Mouse (Mus musculus) midbrain, embryonic 12.5 days (tissue): ENCODE measurements at regions not wholly inside any gene's neighbourhood (a gene's known extent, or its start where the extent isn't known, plus 50 kb on each side); places are given as distances from the start of the nearest gene placed in this dataset.
"Not testable (repeated sequence)": the region's sequence is repeated elsewhere in the genome, so short reads cannot be mapped to it uniquely, and the experiment has no call there.

ENCODE experiments used
- ATAC-seq: fragments of 200-750 bp; cut with Nextera tagmentation; 2 replicates; pipeline ENCODE4 v1.8.0; 2017; ENCODE audit warnings: low read depth, moderate TSS enrichment, moderate library complexity; ENCODE audit not compliant: low FRiP score
- H3K27ac ChIP-seq: fragments of 300-500 bp; sonication (generic); replicated peaks from 2 replicates; pipeline ENCODE4 v1.5.1; 2016; ENCODE audit warnings: mild to moderate bottlenecking
- H3K27me3 ChIP-seq: fragments of 300-500 bp; sonication (generic); 2 replicates; pipeline ENCODE4 v1.6.1; 2016; ENCODE audit warnings: mild to moderate bottlenecking
- H3K36me3 ChIP-seq: fragments of 300-500 bp; sonication (generic); 2 replicates; pipeline ENCODE4 v1.6.1; 2016
- H3K4me1 ChIP-seq: fragments of 300-500 bp; sonication (generic); 2 replicates; pipeline ENCODE4 v1.6.1; 2016
- H3K4me2 ChIP-seq: fragments of 300-500 bp; sonication (generic); replicated peaks from 2 replicates; pipeline ENCODE4 v1.6.1; 2016; ENCODE audit warnings: mild to moderate bottlenecking, moderate library complexity
- H3K4me3 ChIP-seq: fragments of 300-500 bp; sonication (generic); 2 replicates; pipeline ENCODE4 v1.5.1; 2016; ENCODE audit warnings: mild to moderate bottlenecking
- H3K9ac ChIP-seq: fragments of 300-500 bp; sonication (generic); replicated peaks from 2 replicates; pipeline ENCODE4 v1.6.1; 2016; ENCODE audit warnings: mild to moderate bottlenecking, moderate library complexity
- H3K9me3 ChIP-seq: fragments of 300-500 bp; sonication (generic); 2 replicates; pipeline ENCODE4 v1.6.1; 2016; ENCODE audit warnings: mild to moderate bottlenecking
- WGBS: fragments of 180-500 bp; shearing (Covaris S2); methylation state at CpG from one replicate; pipeline ENCODE4 v1.1.7; 2016; 5-methylcytosine and 5-hydroxymethylcytosine counted together

- no peak for ATAC-seq
- Histone ChIP-seq H3K36me3 (no peaks in the 10 kb centered on the region), H3K4me3 (no peak overlapping the region), H3K27me3 (no peaks in the 10 kb centered on the region), H3K4me2 (no peak overlapping the region), H3K27ac (no peak overlapping the region), H3K9ac (no peak overlapping the region), H3K9me3 (no peaks in the 10 kb centered on the region), H3K4me1 (no peaks in the 10 kb centered on the region)
- WGBS, result 94% methylated on average over 4 of the region's 4 CpGs
Measured at GRCm38 (mm10) chr13:89375526-89376474, 163.8 kb upstream of the Hapln1 start.

DNA sequence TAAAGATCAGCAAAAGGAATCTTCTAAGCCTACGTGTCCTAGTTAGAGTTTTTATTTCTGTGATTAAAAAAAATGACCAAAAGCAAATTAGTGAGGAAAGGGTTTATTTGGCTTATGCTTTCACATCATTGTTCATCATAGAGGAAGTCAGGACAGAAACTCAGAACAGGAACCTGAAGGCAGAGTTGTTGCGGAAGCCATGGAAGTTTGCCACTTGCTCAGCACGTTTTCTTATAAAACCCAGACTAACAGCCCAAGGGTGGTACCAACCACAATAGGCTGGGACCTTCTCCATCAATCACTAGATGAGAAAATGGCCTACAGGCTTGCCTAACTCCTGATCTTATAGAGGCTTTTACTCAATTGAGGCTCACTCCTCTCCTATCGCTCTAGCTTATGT, 161.2 kb upstream of the Hapln1 start:
- no peak for ATAC-seq
- H3K9ac ChIP-seq, result no peak overlapping the region

DNA sequence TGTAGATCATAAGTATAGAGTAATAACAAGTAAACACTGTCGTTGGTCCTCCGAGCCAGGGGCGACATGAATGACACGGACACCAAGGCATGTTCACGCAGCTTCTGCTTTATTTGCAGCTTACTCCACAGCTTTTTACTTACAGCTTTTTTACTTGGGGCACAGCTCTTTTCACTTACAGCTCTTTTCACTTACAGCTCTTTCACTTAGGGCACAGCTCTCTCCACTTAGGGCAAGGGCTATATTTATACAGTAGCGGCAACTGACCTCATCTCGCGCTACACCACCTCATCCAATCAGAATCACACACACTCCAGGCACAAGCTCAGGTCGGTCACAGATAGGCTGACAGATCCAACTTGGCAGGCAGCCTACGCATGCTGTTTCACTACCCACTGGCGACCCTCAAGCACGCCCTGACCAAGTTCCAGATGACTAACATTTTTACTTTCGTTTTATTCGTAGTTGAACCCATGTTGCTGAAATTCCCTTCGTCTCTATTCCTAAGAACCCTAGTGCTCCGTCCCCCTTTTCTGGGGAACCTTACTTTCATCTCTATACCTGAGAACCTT, 155.9 kb upstream of the Hapln1 start:
- not testable (repeated sequence) for H3K27ac ChIP-seq, H3K36me3 ChIP-seq, H3K27me3 ChIP-seq, H3K4me3 ChIP-seq, H3K4me1 ChIP-seq, H3K4me2 ChIP-seq, H3K9me3 ChIP-seq, H3K9ac ChIP-seq, ATAC-seq
- WGBS, result 94% methylated on average over 16 of the region's 16 CpGs

More for the DNA sequence above, 161.2 kb upstream of the Hapln1 start:
- H3K36me3 ChIP-seq, result no peaks in the 10 kb centered on the region
- no peak overlapping the region for H3K27ac ChIP-seq
- no peak overlapping the region for H3K4me2 ChIP-seq
- no peaks in the 10 kb centered on the region for H3K9me3 ChIP-seq
- WGBS, result 95% methylated on average over 4 of the region's 4 CpGs
- no peaks in the 10 kb centered on the region for H3K27me3 ChIP-seq
- H3K4me1 ChIP-seq, result no peaks in the 10 kb centered on the region
- H3K4me3 ChIP-seq, result no peak overlapping the region

GRCm38 (mm10) chr13:89384598-89385145, 154.9 kb upstream of the Hapln1 start:
- no peak for ATAC-seq
- no peak overlapping the region for H3K4me3 ChIP-seq
- no peaks in the 10 kb centered on the region for H3K4me1 ChIP-seq
- H3K27ac ChIP-seq, result no peak overlapping the region
- no peaks in the 10 kb centered on the region for H3K9me3 ChIP-seq
- H3K36me3 ChIP-seq, result no peaks in the 10 kb centered on the region
- 93% methylated on average over 11 of the region's 11 CpGs for WGBS
- no peak overlapping the region for H3K9ac ChIP-seq
- H3K27me3 ChIP-seq, result no peaks in the 10 kb centered on the region
- no peak overlapping the region for H3K4me2 ChIP-seq

DNA sequence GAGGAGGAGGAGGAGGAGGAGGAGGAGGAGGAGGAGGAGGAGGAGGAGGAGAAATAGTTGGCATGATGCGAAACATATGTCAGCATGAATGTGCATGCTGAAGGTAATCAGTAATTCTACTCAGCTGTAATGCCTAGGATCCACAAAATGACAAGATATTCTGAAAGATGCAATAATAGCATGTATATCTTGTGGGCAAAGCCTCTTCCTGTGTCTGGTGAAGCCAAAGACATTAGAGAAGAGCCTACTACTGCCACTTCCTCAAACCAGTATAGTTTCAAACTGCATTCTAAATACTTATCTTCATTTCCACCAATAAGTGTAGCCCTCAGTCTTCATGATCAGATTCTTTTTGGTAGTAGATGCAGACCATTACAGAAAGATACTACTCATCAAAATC, 152.2 kb upstream of the Hapln1 start:
- no peak overlapping the region for H3K9ac ChIP-seq
- H3K4me2 ChIP-seq, result no peak overlapping the region
- H3K9me3 ChIP-seq, result no peaks in the 10 kb centered on the region
- no peaks in the 10 kb centered on the region for H3K27me3 ChIP-seq
- H3K36me3 ChIP-seq, result no peaks in the 10 kb centered on the region
- H3K4me3 ChIP-seq, result no peak overlapping the region
- H3K27ac ChIP-seq, result no peak overlapping the region
- 70% methylated on average over 1 of the region's 1 CpGs for WGBS
- no peak for ATAC-seq
- no peaks in the 10 kb centered on the region for H3K4me1 ChIP-seq

GRCm38 (mm10) chr13:89389149-89389548, 150.4 kb upstream of the Hapln1 start:
- Histone ChIP-seq H3K4me3 (no peak overlapping the region), H3K27ac (no peak overlapping the region), H3K9me3 (no peaks in the 10 kb centered on the region), H3K9ac (no peak overlapping the region), H3K36me3 (no peaks in the 10 kb centered on the region), H3K4me1 (no peaks in the 10 kb centered on the region), H3K27me3 (no peaks in the 10 kb centered on the region), H3K4me2 (no peak overlapping the region)
- no peak for ATAC-seq
- WGBS, result 75% methylated on average over 1 of the region's 1 CpGs

DNA sequence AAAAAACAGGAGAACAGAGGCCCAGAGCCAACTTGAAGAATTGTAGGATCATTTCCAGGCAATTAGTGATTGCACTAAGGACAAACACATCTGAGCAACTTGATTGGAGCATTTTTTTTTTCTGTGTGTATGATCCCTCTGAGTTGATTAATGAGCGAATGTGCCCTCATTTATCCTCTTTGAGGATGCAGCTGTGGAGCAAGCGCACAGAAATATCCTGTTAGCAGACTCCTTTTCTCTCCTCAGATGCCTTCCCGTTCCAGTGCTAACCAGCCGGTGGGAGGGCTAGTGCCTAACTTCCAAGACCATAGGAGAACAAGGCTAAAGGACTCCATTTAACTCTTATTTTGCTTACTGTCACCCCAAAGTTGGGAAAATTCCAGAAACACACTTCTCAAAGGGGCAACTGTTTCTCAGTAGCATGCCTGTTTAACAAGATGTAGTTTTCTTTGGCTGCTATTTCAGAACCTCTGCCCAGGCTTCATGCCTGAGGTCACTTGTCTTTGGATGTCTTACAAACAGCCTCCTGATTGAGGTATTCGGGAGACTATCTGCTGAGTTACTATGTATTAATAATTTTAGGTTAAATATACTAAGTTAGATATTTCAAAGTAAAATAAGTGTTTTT, 144.8 kb upstream of the Hapln1 start:
- H3K27me3 ChIP-seq, result no peaks in the 10 kb centered on the region
- H3K4me3 ChIP-seq, result no peak overlapping the region
- no peaks in the 10 kb centered on the region for H3K9me3 ChIP-seq
- ATAC-seq, result no peak
- WGBS, result 79% methylated on average over 5 of the region's 5 CpGs
- no peaks in the 10 kb centered on the region for H3K4me1 ChIP-seq
- H3K4me2 ChIP-seq, result no peak overlapping the region
- no peak overlapping the region for H3K9ac ChIP-seq
- H3K36me3 ChIP-seq, result no peaks in the 10 kb centered on the region
- no peak overlapping the region for H3K27ac ChIP-seq

DNA sequence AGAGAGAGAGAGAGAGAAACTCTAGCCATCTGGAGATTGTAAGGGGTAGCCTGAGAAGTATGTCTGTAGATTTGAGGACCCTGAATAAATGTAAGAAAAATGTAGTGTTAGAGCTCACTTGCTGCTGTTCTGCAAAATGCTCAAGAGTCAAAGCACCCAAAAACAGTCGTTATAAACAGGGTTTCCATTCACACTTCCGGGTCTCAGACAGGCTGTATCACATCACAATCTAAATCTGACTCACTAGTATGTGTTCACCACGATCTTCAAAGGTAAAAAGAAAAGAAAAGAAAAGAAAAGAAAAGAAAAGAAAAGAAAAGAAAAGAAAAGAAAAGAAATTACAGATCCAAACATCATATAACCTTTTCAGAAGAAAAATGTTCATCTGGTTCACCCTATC, 143.7 kb upstream of the Hapln1 start:
- ATAC-seq, result no peak
- Histone ChIP-seq H3K4me2 (no peak overlapping the region), H3K27ac (no peak overlapping the region), H3K9me3 (no peaks in the 10 kb centered on the region), H3K27me3 (no peaks in the 10 kb centered on the region), H3K9ac (no peak overlapping the region), H3K4me3 (no peak overlapping the region), H3K4me1 (no peaks in the 10 kb centered on the region), H3K36me3 (no peaks in the 10 kb centered on the region)
- 70% methylated on average over 3 of the region's 3 CpGs for WGBS

GRCm38 (mm10) chr13:89401084-89401671, 138.4 kb upstream of the Hapln1 start:
- no peaks in the 10 kb centered on the region for H3K27me3 ChIP-seq
- no peak overlapping the region for H3K4me2 ChIP-seq
- no peak overlapping the region for H3K9ac ChIP-seq
- no peaks in the 10 kb centered on the region for H3K4me1 ChIP-seq
- H3K4me3 ChIP-seq, result no peak overlapping the region
- no peak for ATAC-seq
- H3K27ac ChIP-seq, result no peak overlapping the region
- H3K9me3 ChIP-seq, result no peaks in the 10 kb centered on the region
- 81% methylated on average over 5 of the region's 5 CpGs for WGBS
- no peaks in the 10 kb centered on the region for H3K36me3 ChIP-seq

GRCm38 (mm10) chr13:89410504-89410903, 129.1 kb upstream of the Hapln1 start:
- Histone ChIP-seq H3K4me3 (no peak overlapping the region), H3K9me3 (no peaks in the 10 kb centered on the region), H3K27ac (no peak overlapping the region), H3K27me3 (no peaks in the 10 kb centered on the region), H3K36me3 (no peaks in the 10 kb centered on the region), H3K4me2 (no peak overlapping the region), H3K4me1 (no peaks in the 10 kb centered on the region), H3K9ac (no peak overlapping the region)
- WGBS, result 81% methylated on average over 2 of the region's 2 CpGs
- ATAC-seq, result no peak

GRCm38 (mm10) chr13:89412768-89413487, 126.7 kb upstream of the Hapln1 start:
- no peaks in the 10 kb centered on the region for H3K36me3 ChIP-seq
- peak; percentile 16; the same call in 1 of the 2 replicates for ATAC-seq
- H3K27ac ChIP-seq, result no peak overlapping the region
- H3K4me2 ChIP-seq, result no peak overlapping the region
- H3K9me3 ChIP-seq, result no peaks in the 10 kb centered on the region
- H3K9ac ChIP-seq, result no peak overlapping the region
- no peaks in the 10 kb centered on the region for H3K4me1 ChIP-seq
- 97% methylated on average over 1 of the region's 1 CpGs for WGBS
- H3K4me3 ChIP-seq, result no peak overlapping the region
- H3K27me3 ChIP-seq, result no peaks in the 10 kb centered on the region
